Mouse (Mus musculus) cerebral cortex, adult 2 months (tissue): ENCODE data around the gene Pltp.

ENCODE experiments used
- WGBS: fragments of 180-500 bp; shearing (Covaris S2); methylation state at CpG from one replicate; pipeline ENCODE4 v1.1.7; 2018; 5-methylcytosine and 5-hydroxymethylcytosine counted together

Gene Pltp

DNA sequence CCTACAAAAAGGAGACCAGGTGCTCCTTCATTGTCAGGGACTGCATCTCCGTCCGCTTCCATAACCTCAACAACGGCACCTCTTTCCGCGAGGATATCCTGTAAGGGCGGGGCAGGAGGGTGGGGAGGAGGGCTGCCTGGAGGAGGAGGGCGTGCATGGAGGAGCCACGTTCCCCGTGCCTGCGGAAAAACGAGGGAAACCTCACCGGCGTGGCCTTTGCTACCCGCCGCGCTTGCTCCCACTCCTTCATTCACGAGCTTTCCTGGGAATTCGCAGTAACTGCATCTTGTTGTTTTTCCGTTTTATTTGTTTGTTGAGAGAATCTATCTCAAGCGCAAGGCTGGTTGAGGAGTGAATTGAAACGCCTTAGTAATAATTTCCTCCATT, 52.2 kb downstream of the Pltp start:
- under 1% methylated on average over 21 of the region's 21 CpGs for WGBS

DNA sequence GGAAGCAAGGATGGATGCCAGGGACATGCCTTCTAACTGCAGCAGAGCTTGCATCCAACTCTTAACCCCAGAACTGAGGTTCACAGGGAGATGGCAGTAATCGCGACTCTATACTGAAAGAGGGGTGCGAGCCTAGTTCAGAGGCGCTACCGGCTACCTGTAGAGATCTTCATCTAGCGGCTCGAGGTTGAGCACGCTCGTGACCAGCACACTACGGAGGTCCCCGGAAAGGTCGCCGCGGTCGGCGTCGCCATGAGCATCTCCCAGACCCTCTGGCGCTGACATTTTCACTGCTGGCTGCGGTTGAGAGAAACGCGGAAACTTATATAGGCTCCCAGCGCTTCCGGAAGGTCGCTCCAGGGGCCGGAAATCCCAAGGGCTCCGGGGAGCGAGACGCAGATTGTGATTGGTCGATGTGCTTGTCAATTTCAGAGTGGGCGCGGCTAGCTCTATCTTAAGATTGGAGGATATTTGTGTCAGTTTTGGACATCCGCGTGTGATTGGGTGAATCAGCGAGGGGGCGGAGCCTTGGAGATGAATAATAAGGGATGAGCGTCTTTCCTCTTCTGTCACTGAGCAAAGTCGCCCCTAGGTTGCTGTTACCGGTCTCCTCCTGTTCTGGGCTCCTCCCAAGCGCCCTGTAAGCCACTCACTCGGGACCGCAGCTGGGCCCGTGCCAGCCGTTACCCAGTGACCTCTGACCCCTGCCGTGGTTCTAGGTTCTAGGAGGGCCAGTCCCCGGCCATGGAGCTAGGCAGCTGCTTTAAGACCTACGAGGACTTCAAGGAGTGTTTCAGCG, 52.8 kb downstream of the Pltp start, which contains the start of the genes Acot8 and Zswim3:
Gene Acot8, minus strand, starts transcription at position 350 of the 799 bp plus-strand sequence.
Gene Zswim3, plus strand, starts transcription at position 566 of the 799 bp plus-strand sequence.
- WGBS = under 1% methylated on average over 47 of the region's 47 CpGs

DNA sequence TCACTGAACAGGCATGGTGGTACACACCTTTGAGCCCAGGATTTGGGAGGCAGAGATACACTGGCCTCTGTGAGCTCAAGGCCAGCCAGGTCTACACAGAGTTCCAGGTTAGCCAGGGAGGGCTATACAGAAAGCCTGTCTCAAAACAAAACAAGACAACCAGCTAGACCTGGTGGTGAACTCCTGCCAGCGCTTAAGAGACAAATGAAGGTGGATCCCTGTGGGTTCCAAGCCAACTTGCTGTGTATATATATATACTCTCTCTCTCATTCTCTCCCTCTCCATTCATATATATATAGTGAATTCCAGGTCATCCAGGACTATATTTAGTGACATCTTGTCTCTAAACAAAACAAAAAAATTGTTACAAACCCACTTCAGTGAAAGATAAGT, 53.6 kb downstream of the Pltp start:
- WGBS = 53% methylated on average over 1 of the region's 1 CpGs

DNA sequence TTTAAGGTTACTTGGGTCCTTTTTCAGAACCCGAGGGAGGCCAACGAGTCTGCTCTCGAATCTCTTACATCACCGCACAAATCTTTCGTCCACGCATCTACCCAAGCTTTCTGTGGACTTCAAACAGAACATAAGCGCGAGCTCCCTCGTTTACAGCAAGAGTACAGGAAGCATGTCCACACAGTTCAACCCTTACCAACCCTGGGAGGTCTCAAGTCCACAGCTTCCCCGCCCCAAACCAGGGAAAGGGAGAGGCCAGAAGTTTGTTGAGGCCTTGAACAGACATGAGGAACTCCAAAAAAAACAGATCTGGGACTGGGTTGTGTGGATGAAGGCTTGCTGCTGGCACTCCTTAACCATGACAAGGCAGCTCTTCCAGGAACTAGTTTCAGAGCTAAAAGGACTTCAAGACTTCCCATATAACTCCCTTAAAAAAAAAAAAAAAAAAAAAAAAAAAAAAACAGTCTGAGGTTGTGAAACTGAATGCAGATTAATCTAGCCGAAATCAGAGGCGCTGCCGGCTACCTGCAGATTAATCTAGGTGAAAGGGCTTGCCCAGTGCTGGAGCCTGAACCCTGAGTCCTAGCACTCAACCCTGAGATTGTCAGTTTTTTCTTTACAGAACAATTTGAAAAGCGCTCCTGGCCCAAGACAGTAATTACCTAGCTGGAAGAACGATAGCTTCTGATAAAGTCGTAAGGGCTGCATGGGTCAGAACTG, 54.1 kb downstream of the Pltp start:
- WGBS = 87% methylated on average over 16 of the region's 16 CpGs

DNA sequence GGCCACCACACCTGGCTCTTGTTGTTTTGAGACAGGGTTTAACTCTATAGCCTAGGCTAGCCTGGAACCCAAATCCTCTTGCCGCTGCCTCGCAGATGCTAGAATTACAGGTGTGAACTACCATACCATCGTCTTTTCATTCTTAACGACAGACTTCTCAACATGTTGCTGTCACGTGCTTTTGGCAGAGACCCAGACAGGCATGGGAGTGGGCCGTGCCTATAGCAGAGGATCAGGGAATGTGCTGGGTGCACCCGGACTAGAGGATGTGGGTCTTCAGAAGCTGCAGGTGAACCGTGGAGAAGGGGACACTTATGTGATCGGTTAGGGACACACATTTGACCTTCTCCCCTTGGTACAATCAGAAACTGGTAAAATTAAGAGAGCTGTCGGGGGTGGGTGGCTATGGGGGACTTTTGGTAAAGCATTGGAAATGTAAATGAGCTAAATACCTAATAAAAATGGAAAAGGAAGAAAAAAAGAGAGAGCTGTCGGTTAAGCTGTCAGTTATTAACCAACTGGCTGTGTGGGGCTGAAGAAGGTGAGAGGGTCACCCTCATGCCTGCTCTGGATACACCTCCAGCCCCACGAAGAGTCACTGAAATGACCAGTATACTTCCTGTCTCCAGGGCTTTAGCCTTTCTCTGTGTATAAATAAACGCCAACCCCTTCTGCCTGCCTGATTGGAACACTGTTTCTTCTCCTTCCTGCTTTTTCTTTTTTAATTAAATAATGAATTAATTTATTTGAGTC, 57.1 kb downstream of the Pltp start:
- WGBS = 79% methylated on average over 13 of the region's 13 CpGs

DNA sequence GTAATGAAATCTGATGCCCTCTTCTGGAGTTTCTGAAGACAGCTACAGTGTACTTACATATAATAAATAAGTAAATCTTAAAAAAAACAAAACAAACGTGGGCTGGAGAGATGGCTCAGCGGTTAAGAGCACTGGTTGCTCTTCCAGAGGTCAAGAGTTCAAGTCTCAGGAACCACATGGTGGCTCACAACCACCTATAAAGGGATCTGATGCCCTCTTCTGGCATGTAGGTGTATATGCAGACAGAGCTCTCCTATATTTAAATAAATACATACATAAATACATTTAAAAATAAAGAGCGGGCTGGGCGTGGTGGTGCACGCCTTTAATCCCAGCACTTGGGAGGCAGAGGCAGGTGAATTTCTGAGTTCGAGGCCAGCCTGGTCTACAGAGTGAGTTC, 59.0 kb downstream of the Pltp start:
- 66% methylated on average over 6 of the region's 6 CpGs for WGBS

DNA sequence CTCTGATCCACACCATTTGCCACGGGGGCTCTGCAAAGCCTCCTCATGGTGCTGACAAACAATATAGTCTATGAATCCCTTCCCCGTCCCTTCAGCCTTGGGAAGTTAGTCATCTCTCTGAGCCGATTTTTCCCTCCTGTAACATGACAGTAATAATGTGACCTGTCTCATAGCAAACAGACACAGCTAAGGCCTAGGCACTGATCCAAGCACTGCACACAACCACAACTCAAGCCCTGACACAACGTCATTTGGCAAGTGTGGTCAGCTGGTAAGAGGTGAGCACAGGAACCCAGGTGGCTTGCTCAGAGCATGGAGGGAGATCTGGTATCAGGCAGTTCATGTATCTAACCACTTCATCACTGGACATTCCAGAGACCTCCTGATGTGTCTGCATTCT, 61.6 kb downstream of the Pltp start:
- 74% methylated on average over 4 of the region's 4 CpGs for WGBS

DNA sequence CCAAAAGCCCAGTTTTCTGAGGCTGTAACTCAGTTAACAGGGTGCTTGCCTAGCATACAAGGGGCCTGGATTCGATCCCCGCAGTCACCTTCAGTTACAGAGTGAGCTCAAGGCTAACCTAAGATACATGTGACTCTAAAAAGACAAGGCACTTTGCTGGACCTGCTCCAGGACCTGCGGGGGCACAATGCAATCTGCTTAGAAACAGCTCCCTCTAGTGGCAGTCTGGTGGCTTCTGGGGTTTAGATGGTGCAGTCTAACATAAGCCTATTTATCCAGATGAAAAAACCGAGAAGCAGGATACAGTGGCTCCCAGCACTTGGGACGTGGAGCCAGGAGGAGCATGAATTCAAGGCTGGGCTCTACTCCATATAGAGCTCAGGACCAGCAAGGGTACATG, 63.2 kb downstream of the Pltp start:
- WGBS = 17% methylated on average over 5 of the region's 5 CpGs

DNA sequence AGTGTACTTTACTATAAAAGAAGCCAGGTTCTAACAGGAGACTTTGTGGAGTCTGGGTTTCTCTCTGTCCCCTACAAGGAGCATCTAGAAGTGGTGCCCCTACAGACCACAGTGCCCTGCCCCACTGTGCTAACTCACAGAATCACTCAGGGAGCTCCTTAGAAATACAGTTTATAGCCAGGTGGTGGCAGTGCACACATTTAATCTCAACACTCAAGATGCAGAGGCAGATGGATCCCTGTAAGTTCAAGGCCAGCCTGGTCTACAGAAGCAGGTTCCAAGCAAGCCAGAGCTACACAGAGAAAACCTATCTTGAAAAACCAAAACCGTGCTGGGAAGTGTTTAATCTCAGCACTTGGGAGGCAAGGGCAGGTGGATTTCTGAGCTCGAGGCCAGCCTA, 63.7 kb downstream of the Pltp start:
- WGBS = 90% methylated on average over 2 of the region's 2 CpGs

DNA sequence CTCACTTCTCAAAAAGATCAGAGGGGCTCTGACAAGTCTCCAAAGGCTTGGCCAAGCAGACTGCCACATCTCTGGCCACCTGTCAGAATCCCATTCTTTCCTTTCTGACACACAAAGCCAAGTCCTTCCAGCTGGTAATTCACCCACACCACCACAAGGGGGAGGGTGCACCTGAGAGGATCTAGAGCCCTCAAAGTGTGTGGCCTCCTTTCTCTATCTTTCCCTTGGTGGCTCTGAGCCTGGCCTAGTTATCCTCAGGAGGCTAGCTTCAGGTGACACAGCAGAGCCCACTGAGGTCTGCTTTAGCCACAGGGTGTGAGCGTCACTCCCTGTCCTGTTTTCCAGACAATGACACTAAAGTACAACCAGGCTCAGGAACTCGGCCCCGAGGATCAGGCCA, 64.3 kb downstream of the Pltp start:
- WGBS = 74% methylated on average over 3 of the region's 3 CpGs

DNA sequence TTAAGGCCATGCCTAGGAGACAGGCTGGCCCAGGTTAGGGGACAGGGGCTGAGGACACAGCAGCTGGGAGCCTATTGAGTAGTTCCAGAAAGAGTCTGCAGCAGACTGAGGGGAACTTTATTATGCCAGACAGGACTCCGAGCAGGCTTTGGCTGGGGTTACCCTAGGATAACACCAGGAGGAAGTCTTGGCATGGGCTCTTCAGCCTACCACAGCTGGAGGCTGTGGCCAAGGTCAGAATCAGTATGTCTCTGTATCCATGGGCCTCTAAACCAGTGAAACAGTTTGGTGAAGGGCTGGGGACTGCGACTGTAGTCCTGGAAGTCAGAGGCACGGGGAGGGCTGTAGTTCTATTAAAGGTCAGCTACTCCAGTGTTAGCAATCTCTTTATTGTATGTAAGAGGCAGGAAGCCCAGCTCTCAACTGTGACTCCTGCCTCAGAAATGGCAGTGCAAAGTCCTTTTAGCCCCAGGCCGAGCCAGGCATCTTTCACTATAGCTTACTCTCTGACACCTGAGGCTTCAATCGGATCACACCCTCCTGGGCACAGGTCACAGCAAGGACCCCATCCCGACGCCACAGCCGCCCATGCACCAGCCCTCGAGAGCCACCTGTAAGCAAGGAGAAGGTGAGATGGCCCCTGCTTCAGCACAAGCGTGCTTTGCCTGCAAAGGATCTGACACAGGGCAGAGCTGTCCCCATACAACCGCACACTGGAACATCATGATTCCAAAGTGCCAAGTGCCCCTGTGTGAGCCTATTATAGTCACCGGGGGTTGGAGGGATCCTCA, 64.9 kb downstream of the Pltp start:
- 80% methylated on average over 12 of the region's 12 CpGs for WGBS

DNA sequence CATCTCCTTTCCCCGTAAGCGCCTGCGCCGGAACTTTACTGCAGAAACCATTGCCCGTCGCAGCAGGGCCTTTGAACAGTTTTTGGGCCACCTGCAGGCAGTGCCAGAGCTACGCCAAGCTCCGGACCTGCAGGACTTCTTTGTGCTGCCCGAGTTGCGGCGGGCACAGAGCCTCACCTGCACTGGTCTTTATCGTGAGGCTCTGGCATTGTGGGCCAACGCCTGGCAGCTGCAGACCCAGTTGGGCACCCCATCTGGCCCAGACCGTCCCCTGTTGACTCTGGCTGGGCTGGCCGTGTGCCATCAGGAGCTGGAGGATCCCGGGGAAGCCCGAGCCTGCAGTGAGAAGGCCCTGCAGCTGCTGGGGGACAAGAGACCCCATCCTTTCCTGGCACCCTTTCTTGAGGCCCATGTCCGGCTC, 65.7 kb downstream of the Pltp start:
- WGBS = 74% methylated on average over 18 of the region's 18 CpGs

DNA sequence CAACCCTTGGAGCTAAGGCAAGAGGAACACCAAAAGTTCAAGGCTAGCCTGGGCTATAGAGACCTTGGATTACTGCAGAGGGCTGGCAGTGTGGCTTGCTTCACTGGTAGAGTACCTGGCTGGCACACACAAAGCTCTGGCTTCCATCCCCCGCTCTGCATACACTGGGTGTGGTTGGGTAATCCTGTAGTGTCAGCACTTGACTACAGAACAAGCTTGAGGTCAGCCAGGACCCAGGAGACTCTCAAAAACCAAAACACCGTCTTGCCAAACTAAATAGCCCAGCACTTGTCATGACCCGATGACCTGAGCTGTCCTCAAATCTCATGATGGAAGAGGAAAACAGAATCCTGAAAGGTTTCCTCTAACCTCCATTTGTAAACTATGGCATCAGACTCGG, 67.1 kb downstream of the Pltp start:
- WGBS = 83% methylated on average over 4 of the region's 4 CpGs
